Mouse (Mus musculus) limb, embryonic 14.5 days (tissue): Measurements from ENCODE around the gene Mcm7. TPM values are rescaled to one million over a fixed set of nuclear protein-coding genes. Genes with fewer than 3 reads are reported as not detected.
A peak's percentile ranks its signal among the peaks of the same experiment; 100 is the strongest.
"Not testable (repeated sequence)": the region's sequence is repeated elsewhere in the genome, so short reads cannot be mapped to it uniquely, and the experiment has no call there.

Experiments
- ATAC-seq: fragments of 200-750 bp; cut with Nextera tagmentation; 2 replicates; pipeline ENCODE4 v1.8.0; 2017; ENCODE audit warnings: low read depth, moderate number of reproducible peaks, moderate TSS enrichment; ENCODE audit not compliant: low FRiP score
- DNase-seq: peaks from one replicate; pipeline ENCODE4 v3.0.0-alpha.2; 2015; ENCODE audit warnings: low spot score
- H3K27ac ChIP-seq: fragments of 300-500 bp; sonication (generic); replicated peaks from 2 replicates; pipeline ENCODE4 v1.5.1; 2014; ENCODE audit warnings: low read depth, mild to moderate bottlenecking, low read length, moderate library complexity, mixed read lengths
- H3K27me3 ChIP-seq: fragments of 300-500 bp; sonication (generic); 2 replicates; pipeline ENCODE4 v1.6.1; 2014; ENCODE audit warnings: low read length, mixed read lengths; ENCODE audit not compliant: control insufficient read depth, insufficient read depth
- H3K36me3 ChIP-seq: fragments of 300-500 bp; sonication (generic); 2 replicates; pipeline ENCODE4 v1.6.1; 2014; ENCODE audit warnings: mild to moderate bottlenecking, low read length, moderate library complexity, mixed read lengths; ENCODE audit not compliant: control insufficient read depth, insufficient read depth
- H3K4me1 ChIP-seq: fragments of 300-500 bp; sonication (generic); 2 replicates; pipeline ENCODE4 v1.6.1; 2014; ENCODE audit warnings: antibody characterized with exemption, low read length, mixed read lengths; ENCODE audit not compliant: control insufficient read depth, insufficient read depth
- H3K4me2 ChIP-seq: fragments of 300-500 bp; sonication (generic); replicated peaks from 2 replicates; pipeline ENCODE4 v1.6.1; 2014; ENCODE audit warnings: low read depth, mild to moderate bottlenecking, low read length, moderate library complexity; ENCODE audit not compliant: severe bottlenecking
- H3K4me3 ChIP-seq: fragments of 300-500 bp; sonication (generic); replicated peaks from 2 replicates; pipeline ENCODE4 v1.5.1; 2014; ENCODE audit warnings: low read length
- H3K9ac ChIP-seq: fragments of 300-500 bp; sonication (generic); 2 replicates; pipeline ENCODE4 v1.6.1; 2014; ENCODE audit warnings: mild to moderate bottlenecking, low read depth, low read length, moderate library complexity; ENCODE audit not compliant: severe bottlenecking
- H3K9me3 ChIP-seq: fragments of 300-500 bp; sonication (generic); 2 replicates; pipeline ENCODE4 v1.6.1; 2016; ENCODE audit warnings: low read length; ENCODE audit not compliant: control insufficient read depth
- POLR2A ChIP-seq: fragments of 200-500 bp; IDR thresholded peaks from 2 replicates; pipeline ENCODE4 v1.8.0; 2012; ENCODE audit warnings: inconsistent platforms, mild to moderate bottlenecking, moderate library complexity, borderline replicate concordance; ENCODE audit not compliant: insufficient read depth, insufficient read length; ENCODE audit errors: extremely low read depth
- WGBS: fragments of 180-500 bp; shearing (Covaris S2); extraction: QIAGEN DNeasy Blood & Tissue Kit; methylation state at CpG from one replicate; pipeline ENCODE4 v1.1.7; 2014; 5-methylcytosine and 5-hydroxymethylcytosine counted together
- polyA plus RNA-seq, 2 experiments: library from polyadenylated mRNA; depleted of rRNA in 1 of 2; stranded (reverse) in 1 of 2; unstranded in 1 of 2; fragments of >200 nt; fragmentation: Nextera tagmentation in 1 of 2; extraction: Ambion mirVana in 1 of 2; gene quantifications; 2 replicates each; pipeline versions ENCODE4 v1.2.1 to v1.2.3; 2012 to 2014

The Mcm7 gene
- polyA plus RNA-seq (2012; rRNA removed) (136 and 149 TPM in 2 replicates), polyA plus RNA-seq (2014; fragmentation: Nextera tagmentation; extraction: Ambion mirVana) (144 and 152 TPM in 2 replicates)

DNA sequence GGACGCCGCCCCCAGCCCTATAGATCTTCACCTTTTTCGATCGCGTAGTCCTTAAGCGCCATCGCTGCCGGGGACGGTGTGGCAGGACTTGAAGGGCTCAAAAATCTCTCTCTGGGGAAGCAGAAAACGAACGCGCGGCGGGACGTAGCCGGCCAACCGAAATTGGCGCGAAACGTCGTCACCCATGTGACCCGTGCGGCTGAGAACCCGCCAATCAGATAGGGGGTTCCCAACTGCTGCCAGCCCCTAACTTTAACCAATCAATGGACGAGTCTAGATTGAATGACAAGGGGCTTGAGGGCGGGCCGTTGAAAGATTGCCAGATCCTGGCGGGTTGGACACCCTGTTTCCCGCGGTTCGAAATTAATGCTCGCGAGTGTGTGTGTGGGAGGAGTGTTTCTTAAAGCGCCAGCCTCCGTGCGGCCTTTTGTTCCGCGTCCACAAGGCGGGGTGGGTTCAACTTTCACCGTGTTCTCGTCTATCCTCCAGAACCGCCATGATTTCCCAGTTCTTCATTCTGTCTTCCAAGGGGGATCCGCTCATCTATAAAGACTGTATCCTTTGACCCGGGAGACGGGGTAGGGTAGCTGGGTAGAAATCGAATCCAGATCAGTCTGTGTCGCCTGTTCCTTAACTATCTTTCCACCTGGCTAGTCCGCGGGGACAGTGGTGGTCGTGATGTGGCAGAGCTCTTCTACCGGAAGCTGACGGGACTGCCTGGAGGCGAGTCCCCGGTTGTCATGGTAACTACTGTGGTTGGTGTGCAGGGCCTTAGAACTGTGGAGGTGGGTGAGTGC is at the start of gene Mcm7, which contains the start of gene Ap4m1:
Gene Mcm7, minus strand, starts transcription at position 728 of the 797 bp plus-strand sequence.
Gene Ap4m1, plus strand, starts transcription at position 308 of the 797 bp plus-strand sequence.
- peaks cover 16% of the 10 kb centered on the region for H3K4me1 ChIP-seq
- under 1% methylated on average over 54 of the region's 54 CpGs for WGBS
- H3K27me3 ChIP-seq = no peaks in the 10 kb centered on the region
- ATAC-seq = peak; percentile 92
- H3K9me3 ChIP-seq = no peaks in the 10 kb centered on the region
- peak within 1 kb of the TSS; percentile 91 for H3K27ac ChIP-seq
- peak within 1 kb of the TSS; percentile 74 for H3K4me2 ChIP-seq
- peak within 1 kb of the TSS; percentile 68 for H3K4me3 ChIP-seq
- peak; percentile 38; the same call in 1 of the 2 replicates for TF ChIP-seq POLR2A
- peak within 1 kb of the TSS; percentile 67 for H3K9ac ChIP-seq
- H3K36me3 ChIP-seq = peaks cover 59% of the 10 kb centered on the region
- DNase-seq = peak; percentile 100

DNA sequence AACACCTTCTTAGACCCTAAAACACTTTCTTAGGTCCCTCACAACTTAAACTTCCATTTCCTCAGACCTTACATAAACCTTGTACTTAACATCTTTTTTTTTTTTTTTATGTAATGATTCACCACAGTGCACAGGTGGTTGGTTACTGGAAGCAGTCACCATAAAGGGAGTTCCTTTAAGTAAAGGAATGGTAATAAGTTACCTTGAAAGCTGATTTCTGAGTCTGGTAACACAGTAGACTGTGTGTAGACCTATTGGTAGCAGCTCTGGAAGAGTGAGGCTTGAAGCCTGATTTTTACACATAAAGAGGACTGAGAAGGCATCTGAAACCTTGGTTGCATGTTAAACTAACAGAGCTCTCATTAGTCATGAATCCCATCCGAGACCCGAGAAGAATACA is 47.6 kb upstream of the Mcm7 start:
- H3K4me3 ChIP-seq = no peak overlapping the region
- no peaks in the 10 kb centered on the region for H3K9me3 ChIP-seq
- no peaks in the 10 kb centered on the region for H3K4me1 ChIP-seq
- no peak for TF ChIP-seq POLR2A
- no peak overlapping the region for H3K9ac ChIP-seq
- H3K36me3 ChIP-seq = no peaks in the 10 kb centered on the region
- WGBS = 74% methylated on average over 2 of the region's 2 CpGs
- no peak overlapping the region for H3K4me2 ChIP-seq
- no peak for ATAC-seq
- H3K27me3 ChIP-seq = no peaks in the 10 kb centered on the region
- H3K27ac ChIP-seq = no peak overlapping the region
- no peak for DNase-seq

DNA sequence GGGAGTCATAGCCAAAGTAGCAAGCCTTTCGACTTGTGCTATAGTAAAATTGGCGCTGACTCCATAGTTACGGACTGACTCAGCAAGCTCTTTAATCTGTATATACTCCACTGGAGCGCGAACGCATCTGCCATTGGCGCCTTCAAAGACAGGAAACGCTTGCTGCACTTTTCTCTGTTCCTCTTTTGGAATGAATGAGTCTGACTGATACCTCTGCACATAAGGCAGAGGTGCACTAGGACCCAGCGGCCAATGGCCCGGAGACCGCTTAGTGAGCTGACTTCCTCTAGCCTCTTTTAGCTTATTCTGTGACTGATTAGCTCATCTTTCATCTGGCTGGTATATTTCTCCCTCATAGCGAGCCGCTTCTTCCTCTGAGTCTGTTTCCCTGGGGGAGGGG is 44.4 kb upstream of the Mcm7 start:
- not testable (repeated sequence) for H3K27ac ChIP-seq, H3K4me3 ChIP-seq, H3K27me3 ChIP-seq, H3K36me3 ChIP-seq, H3K4me1 ChIP-seq, H3K4me2 ChIP-seq, H3K9me3 ChIP-seq, DNase-seq, ATAC-seq, H3K9ac ChIP-seq
- 96% methylated on average over 13 of the region's 13 CpGs for WGBS

DNA sequence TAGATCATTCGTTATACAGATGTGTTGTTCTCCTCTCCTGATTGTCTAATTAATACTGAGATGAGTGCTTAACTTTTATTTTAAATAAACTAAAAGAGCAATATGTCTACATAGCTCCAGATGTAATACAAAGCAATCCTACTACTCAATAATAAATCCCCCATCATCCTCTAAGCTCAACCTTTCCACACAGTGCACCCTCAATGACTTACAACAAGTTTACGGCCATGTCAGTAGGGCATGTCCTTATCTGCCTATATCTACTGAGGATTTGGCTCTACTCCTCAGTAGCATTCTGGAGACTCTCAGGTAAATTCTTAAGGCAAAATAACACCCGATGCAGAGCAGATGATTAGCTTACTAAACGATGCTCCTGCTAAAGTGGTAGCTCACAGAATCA is 35.7 kb upstream of the Mcm7 start:
- Histone ChIP-seq H3K9me3 (peaks cover 7% of the 10 kb centered on the region; the same call in 1 of the 2 replicates), H3K27me3 (no peaks in the 10 kb centered on the region), H3K4me2 (no peak overlapping the region), H3K36me3 (no peaks in the 10 kb centered on the region), H3K4me3 (no peak overlapping the region), H3K27ac (no peak overlapping the region), H3K9ac (no peak overlapping the region), H3K4me1 (no peaks in the 10 kb centered on the region)
- DNase-seq = no peak
- TF ChIP-seq POLR2A = no peak
- no peak for ATAC-seq
- 81% methylated on average over 4 of the region's 4 CpGs for WGBS

DNA sequence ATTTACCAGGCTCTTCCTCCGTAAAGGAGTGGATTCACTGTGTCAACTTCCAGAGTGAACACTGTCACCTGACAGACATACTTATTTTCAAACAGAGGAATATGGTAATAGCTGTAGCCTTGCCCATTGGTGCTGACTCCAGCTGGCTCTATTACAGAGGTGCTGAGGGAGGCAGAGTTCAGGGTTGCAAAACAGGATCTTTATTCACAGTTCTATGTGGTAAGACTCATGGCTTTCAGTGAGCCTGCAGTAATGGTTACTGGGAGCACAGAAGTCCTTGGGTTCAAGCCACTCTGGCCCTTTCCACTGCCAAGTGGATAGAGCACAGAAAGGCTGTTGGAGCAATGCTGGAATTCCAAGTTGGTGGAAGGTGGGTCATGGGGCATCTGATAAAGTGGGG is 35.0 kb upstream of the Mcm7 start:
- ATAC-seq (no peak), DNase-seq (no peak)
- H3K9ac ChIP-seq = no peak overlapping the region
- H3K4me2 ChIP-seq = no peak overlapping the region
- no peaks in the 10 kb centered on the region for H3K27me3 ChIP-seq
- no peak for TF ChIP-seq POLR2A
- no peaks in the 10 kb centered on the region for H3K36me3 ChIP-seq
- WGBS = 84% methylated on average over 1 of the region's 1 CpGs
- H3K4me3 ChIP-seq = no peak overlapping the region
- H3K9me3 ChIP-seq = peaks cover 7% of the 10 kb centered on the region; the same call in 1 of the 2 replicates
- H3K27ac ChIP-seq = no peak overlapping the region
- no peaks in the 10 kb centered on the region for H3K4me1 ChIP-seq
